Mouse (Mus musculus): ENCODE results near the gene C1qtnf5. TPM values are rescaled to one million over a fixed set of nuclear protein-coding genes. Genes with fewer than 3 reads are reported as not detected.

The C1qtnf5 gene
- polyA plus RNA-seq, 1 experiment from 2014 or later: 5.4 TPM

DNA sequence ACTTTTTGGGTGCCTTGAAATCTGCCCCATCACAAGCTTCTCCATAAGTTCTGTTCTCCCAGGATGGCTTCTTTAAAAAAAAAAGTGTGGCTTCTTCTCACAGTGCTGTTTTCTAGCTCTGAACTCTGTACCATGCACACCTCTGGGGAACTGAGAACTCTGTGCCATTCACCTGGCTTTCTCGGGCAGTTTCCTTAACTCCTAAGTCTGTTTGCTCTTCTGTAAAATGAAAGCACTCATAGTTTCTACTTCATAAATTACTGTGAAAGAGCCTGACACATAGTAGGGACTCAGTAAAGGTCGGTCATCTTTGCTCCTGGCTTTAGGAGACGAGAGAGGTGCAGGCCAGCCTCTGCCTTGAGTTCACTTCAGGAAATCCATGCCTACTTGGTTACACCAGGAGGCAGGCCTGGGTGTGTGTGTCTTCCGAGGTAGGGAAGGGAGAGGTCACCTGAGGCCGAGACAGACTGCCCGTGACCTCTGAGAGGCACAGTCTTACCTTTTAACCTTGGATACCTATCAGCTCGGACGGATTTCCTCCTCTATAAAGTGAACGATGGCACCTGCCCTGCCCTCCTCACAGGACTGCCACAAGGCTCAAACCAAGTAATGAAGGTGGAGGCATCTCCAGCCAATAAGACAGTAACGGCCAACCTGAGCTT, 28.8 kb upstream of the C1qtnf5 start:
- no peak for ATAC-seq (ENCODE audit: low FRiP score, low TSS enrichment)
- no peak overlapping the region for H3K4me3 ChIP-seq (ENCODE audit: low read length)
- WGBS: 67% methylated on average over 10 of the region's 10 CpGs
- H3K27ac ChIP-seq (ENCODE audit: low read depth, low read length): peak overlapping the region; percentile 30; the same call in 1 of the 2 replicates
- peaks cover 20% of the 10 kb centered on the region for H3K4me1 ChIP-seq (ENCODE audit: control insufficient read depth, insufficient read depth, low read length)
- H3K27me3 ChIP-seq (ENCODE audit: control insufficient read depth, insufficient read depth, low read length): no peaks in the 10 kb centered on the region
- no peak overlapping the region for H3K9ac ChIP-seq (ENCODE audit: low read depth, low read length)
- H3K9me3 ChIP-seq (ENCODE audit: control insufficient read depth, low read length): no peaks in the 10 kb centered on the region
- H3K36me3 ChIP-seq (ENCODE audit: control insufficient read depth, insufficient read depth, low read length): no peaks in the 10 kb centered on the region
- H3K4me2 ChIP-seq (replicated peaks; ENCODE audit: low read depth, low read length): no peak overlapping the region

DNA sequence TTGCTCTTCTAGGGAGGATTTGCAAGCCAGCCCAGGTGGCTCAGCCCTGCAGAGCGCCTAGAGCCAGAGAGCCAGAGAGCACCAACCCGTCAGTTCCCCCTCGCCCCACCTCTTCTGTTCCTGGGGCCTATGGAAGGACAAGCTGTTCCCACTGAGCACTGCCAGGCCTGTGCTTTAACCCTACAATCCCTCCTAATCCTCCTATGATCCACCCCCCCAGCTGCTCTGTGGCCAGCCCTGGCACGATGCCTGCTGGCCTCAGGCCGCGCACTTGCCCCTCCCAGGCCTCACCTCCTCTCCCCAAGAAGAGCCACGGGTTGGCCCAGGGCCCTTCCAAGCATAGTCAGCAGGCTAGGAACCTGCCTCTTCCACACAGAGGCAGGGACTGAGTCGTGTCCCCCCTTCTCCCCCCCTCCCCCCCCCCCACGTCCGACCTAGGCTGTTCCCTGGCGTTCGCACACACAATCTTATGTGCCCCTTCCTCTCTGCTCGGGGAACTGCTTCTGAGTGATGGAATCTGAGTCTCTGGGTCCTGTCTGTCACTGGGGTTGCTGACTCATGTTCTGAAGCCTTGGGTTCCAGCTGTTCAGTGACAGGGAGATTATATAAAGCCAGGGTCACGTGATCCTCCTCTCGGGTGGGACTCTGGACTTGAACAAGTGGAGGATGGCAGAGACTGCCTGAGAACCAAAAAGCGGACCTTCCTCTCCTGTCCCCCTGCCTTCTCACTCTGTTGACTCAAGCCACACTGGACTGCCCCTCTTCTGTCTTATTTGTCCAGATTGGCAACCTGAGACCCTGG, 27.9 kb upstream of the C1qtnf5 start:
- Histone ChIP-seq H3K27me3 (ENCODE audit: control insufficient read depth, insufficient read depth, low read length) (no peaks in the 10 kb centered on the region), H3K9ac (ENCODE audit: low read depth, low read length) (no peak overlapping the region), H3K4me2 (replicated peaks; ENCODE audit: low read depth, low read length) (no peak overlapping the region), H3K9me3 (ENCODE audit: control insufficient read depth, low read length) (no peaks in the 10 kb centered on the region), H3K36me3 (ENCODE audit: control insufficient read depth, insufficient read depth, low read length) (no peaks in the 10 kb centered on the region), H3K4me1 (ENCODE audit: control insufficient read depth, insufficient read depth, low read length) (peaks cover 29% of the 10 kb centered on the region), H3K27ac (ENCODE audit: low read depth, low read length) (peak overlapping the region; percentile 30; the same call in 1 of the 2 replicates), H3K4me3 (ENCODE audit: low read length) (no peak overlapping the region)
- 33% methylated on average over 16 of the region's 16 CpGs for WGBS
- peak; percentile 33; the same call in 1 of the 2 replicates for ATAC-seq (ENCODE audit: low FRiP score, low TSS enrichment)

DNA sequence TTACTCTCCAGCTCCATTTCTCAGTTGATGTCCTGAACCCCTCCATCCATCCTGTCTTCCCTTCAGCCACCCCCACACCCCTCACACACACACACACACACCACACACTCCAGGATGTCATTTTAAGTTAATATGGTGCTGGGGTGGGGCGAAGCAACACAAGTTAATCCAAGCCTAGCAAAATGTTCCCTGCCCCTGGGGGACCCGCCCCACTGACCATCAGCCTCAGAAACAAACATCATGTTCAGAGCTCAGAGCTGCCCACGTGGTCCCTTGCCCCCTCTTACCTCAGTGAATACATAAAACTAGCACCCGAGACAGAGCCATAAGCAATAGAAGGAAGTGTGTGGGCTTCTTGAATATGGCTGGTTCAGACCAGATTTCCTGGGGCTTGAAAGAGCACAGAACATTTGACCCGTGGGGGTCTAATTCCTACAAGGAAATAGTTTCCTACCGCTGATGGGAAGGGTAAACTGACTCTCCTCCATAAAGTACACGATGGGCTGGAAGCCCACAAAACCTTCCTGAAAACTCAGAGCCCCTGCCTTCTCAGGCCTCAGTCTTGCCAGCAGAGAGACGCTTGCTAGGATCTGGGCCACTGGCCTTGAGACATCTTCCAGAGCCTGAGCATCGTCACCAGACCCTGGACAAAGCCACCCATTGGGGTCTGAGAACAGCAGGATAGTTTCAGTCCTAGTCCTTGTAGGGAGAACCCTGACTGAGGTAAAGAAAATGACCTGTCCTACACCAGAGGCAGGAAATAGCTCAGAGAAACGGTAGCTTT, 26.9 kb upstream of the C1qtnf5 start:
- H3K4me2 ChIP-seq (replicated peaks; ENCODE audit: low read depth, low read length): no peak overlapping the region
- no peaks in the 10 kb centered on the region for H3K9me3 ChIP-seq (ENCODE audit: control insufficient read depth, low read length)
- H3K4me3 ChIP-seq (ENCODE audit: low read length): no peak overlapping the region
- WGBS: 47% methylated on average over 10 of the region's 10 CpGs
- H3K9ac ChIP-seq (ENCODE audit: low read depth, low read length): no peak overlapping the region
- ATAC-seq (ENCODE audit: low FRiP score, low TSS enrichment): no peak
- H3K4me1 ChIP-seq (ENCODE audit: control insufficient read depth, insufficient read depth, low read length): peaks cover 33% of the 10 kb centered on the region
- no peaks in the 10 kb centered on the region for H3K27me3 ChIP-seq (ENCODE audit: control insufficient read depth, insufficient read depth, low read length)
- H3K36me3 ChIP-seq (ENCODE audit: control insufficient read depth, insufficient read depth, low read length): no peaks in the 10 kb centered on the region
- H3K27ac ChIP-seq (ENCODE audit: low read depth, low read length): no peak overlapping the region; the same call in 1 of the 2 replicates

DNA sequence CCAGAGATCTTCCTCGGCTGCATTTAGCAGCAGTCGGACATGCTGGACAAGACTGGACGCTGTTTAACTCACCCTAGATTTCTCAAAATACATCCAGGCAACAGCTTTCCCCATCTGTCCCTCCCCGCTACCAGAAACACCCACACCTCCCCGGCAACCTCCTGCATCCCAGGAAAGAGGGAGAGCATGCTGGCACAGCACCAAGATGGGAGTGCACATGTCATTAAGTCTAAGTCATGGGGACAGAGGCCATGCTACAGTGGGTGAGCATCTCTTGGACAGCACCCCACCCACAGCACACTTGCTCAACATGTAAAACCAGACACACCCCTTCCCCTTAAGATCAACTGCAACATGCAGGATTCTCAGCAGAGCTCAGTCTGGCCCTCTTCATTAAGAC, 26.1 kb upstream of the C1qtnf5 start:
- no peaks in the 10 kb centered on the region for H3K9me3 ChIP-seq (ENCODE audit: control insufficient read depth, low read length)
- H3K4me2 ChIP-seq (replicated peaks; ENCODE audit: low read depth, low read length): no peak overlapping the region
- H3K4me3 ChIP-seq (ENCODE audit: low read length): no peak overlapping the region
- peaks cover 41% of the 10 kb centered on the region for H3K4me1 ChIP-seq (ENCODE audit: control insufficient read depth, insufficient read depth, low read length)
- H3K36me3 ChIP-seq (ENCODE audit: control insufficient read depth, insufficient read depth, low read length): no peaks in the 10 kb centered on the region
- no peak for ATAC-seq (ENCODE audit: low FRiP score, low TSS enrichment)
- H3K27me3 ChIP-seq (ENCODE audit: control insufficient read depth, insufficient read depth, low read length): 0 out of 2 replicates have a peak, but pooled peaks cover 3% of the 10 kb centered on the region
- no peak overlapping the region for H3K9ac ChIP-seq (ENCODE audit: low read depth, low read length)
- WGBS: 68% methylated on average over 5 of the region's 5 CpGs
- H3K27ac ChIP-seq (ENCODE audit: low read depth, low read length): no peak overlapping the region

DNA sequence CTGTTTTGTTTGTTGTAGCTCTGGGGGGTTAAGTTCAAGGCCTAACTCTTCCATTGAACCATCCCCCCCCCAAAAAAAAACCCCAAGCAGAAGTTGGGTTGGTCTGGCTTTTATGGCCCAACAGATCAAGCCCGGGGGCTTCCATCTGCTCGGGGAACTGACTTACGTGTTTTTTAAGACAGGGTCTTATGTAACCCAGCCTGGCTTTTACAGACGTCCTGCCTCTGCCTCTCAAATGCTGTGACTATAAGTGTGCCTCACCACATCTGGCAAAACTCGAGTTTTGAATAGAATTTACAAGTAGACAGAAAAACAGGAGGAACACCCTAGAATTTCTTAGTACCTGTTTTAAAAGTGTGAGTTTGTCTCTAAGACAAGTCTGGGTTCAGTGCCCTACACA, 25.5 kb upstream of the C1qtnf5 start:
- no peak overlapping the region for H3K27ac ChIP-seq (ENCODE audit: low read depth, low read length)

DNA sequence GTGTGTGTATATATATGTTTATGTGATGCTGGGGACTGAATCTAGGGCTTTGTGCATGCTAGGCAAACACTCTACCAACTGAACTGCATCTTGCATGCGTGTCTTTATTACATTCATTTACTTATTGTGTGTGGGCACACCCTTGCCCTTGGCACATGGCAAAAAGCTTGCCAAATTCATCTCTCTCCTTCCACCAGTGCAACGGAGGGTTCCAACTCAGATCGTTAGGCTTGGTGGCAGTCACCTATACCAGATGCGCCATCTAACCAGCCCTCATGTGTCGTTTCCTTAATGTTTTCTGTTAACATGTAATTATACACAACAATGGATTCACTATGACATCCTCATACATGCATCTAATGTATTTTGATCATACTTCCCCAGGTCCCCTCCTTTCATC, 24.8 kb upstream of the C1qtnf5 start:
- Histone ChIP-seq H3K27ac (ENCODE audit: low read depth, low read length) (no peak overlapping the region), H3K27me3 (ENCODE audit: control insufficient read depth, insufficient read depth, low read length) (0 out of 2 replicates have a peak, but pooled peaks cover 6% of the 10 kb centered on the region), H3K9ac (ENCODE audit: low read depth, low read length) (no peak overlapping the region), H3K36me3 (ENCODE audit: control insufficient read depth, insufficient read depth, low read length) (no peaks in the 10 kb centered on the region), H3K4me1 (ENCODE audit: control insufficient read depth, insufficient read depth, low read length) (peaks cover 45% of the 10 kb centered on the region), H3K9me3 (ENCODE audit: control insufficient read depth, low read length) (no peaks in the 10 kb centered on the region), H3K4me3 (ENCODE audit: low read length) (no peak overlapping the region), H3K4me2 (replicated peaks; ENCODE audit: low read depth, low read length) (no peak overlapping the region)
- 93% methylated on average over 5 of the region's 5 CpGs for WGBS
- ATAC-seq (ENCODE audit: low FRiP score, low TSS enrichment): no peak

More for the DNA sequence above, 25.5 kb upstream of the C1qtnf5 start:
- Histone ChIP-seq H3K4me3 (ENCODE audit: low read length) (no peak overlapping the region), H3K27me3 (ENCODE audit: control insufficient read depth, insufficient read depth, low read length) (0 out of 2 replicates have a peak, but pooled peaks cover 6% of the 10 kb centered on the region), H3K4me2 (replicated peaks; ENCODE audit: low read depth, low read length) (no peak overlapping the region), H3K9me3 (ENCODE audit: control insufficient read depth, low read length) (no peaks in the 10 kb centered on the region), H3K36me3 (ENCODE audit: control insufficient read depth, insufficient read depth, low read length) (no peaks in the 10 kb centered on the region), H3K4me1 (ENCODE audit: control insufficient read depth, insufficient read depth, low read length) (peaks cover 45% of the 10 kb centered on the region), H3K9ac (ENCODE audit: low read depth, low read length) (no peak overlapping the region)
- 66% methylated on average over 5 of the region's 5 CpGs for WGBS
- no peak for ATAC-seq (ENCODE audit: low FRiP score, low TSS enrichment)

DNA sequence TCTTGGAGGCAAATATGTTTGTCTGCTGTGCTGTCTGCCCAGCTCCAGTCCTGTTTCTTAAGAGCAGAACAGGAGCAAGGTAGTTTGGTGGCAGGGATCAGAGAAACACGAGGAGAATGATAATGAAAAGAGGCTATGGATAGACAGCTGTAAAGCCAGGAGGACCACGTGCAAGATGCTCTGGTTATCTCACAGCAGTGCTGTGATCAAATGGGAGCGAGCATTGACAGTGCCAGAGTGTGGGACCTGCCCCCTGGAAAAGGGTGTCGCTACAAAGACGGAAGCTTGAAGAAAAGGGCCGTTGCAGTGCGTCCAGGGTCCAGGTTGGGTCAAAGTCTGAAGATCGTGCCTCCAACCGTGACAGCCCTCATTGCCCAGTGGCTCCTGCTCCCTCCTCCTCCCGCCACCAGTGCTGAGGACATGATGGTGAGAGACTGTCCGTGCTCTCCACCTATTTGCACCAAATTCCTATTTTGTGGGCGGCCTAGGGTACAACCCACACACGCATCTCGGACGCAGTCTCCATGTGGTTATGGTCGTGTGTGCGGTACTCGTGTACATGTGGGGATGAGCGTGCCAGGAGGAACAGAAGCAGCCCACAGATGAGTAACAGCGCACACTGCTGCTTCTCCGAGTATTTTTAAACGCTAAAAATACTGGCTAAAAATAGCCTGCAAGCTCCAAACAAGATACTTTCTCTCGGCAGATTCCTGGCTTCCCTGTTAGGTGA, 23.5 kb upstream of the C1qtnf5 start:
- Histone ChIP-seq H3K4me2 (replicated peaks; ENCODE audit: low read depth, low read length) (peak overlapping the region; percentile 99), H3K4me3 (ENCODE audit: low read length) (peak overlapping the region; percentile 65), H3K4me1 (ENCODE audit: control insufficient read depth, insufficient read depth, low read length) (peaks cover 48% of the 10 kb centered on the region), H3K27ac (ENCODE audit: low read depth, low read length) (no peak overlapping the region), H3K9ac (ENCODE audit: low read depth, low read length) (no peak overlapping the region), H3K9me3 (ENCODE audit: control insufficient read depth, low read length) (no peaks in the 10 kb centered on the region), H3K36me3 (ENCODE audit: control insufficient read depth, insufficient read depth, low read length) (no peaks in the 10 kb centered on the region), H3K27me3 (ENCODE audit: control insufficient read depth, insufficient read depth, low read length) (0 out of 2 replicates have a peak, but pooled peaks cover 6% of the 10 kb centered on the region)
- ATAC-seq (ENCODE audit: low FRiP score, low TSS enrichment): no peak
- 8% methylated on average over 23 of the region's 23 CpGs for WGBS

DNA sequence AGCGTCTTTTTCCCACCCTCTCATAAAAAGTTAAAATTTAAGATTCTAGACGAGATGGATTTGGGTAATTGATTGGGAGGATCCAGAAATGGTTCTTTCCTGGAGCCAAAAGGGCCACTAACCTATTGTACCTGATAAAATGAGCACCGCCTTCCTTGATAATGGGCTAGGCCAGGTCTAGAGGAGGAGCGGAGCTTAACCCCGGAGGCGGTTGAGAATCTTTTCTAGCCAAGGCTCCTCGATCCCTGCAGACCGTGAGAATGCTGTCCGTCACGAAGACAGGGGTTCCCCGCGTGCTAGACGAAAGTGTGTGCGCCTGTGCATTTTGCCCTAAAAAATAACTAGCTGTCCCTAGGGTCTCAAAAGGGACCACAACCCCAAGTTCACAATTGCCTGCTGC, 22.8 kb upstream of the C1qtnf5 start:
- Histone ChIP-seq H3K27me3 (ENCODE audit: control insufficient read depth, insufficient read depth, low read length) (0 out of 2 replicates have a peak, but pooled peaks cover 6% of the 10 kb centered on the region), H3K4me2 (replicated peaks; ENCODE audit: low read depth, low read length) (peak overlapping the region; percentile 99), H3K9me3 (ENCODE audit: control insufficient read depth, low read length) (no peaks in the 10 kb centered on the region), H3K9ac (ENCODE audit: low read depth, low read length) (peak overlapping the region; percentile 72), H3K4me1 (ENCODE audit: control insufficient read depth, insufficient read depth, low read length) (peaks cover 44% of the 10 kb centered on the region), H3K27ac (ENCODE audit: low read depth, low read length) (no peak overlapping the region), H3K36me3 (ENCODE audit: control insufficient read depth, insufficient read depth, low read length) (no peaks in the 10 kb centered on the region), H3K4me3 (ENCODE audit: low read length) (peak overlapping the region; percentile 65)
- WGBS: 2% methylated on average over 14 of the region's 14 CpGs
- ATAC-seq (ENCODE audit: low FRiP score, low TSS enrichment): no peak
